Mouse (Mus musculus) heart, adult 2 months (tissue): ENCODE results near the gene Thsd4.

Experiments used
- CTCF ChIP-seq: fragments of 200-600 bp; IDR thresholded peaks from 2 replicates; pipeline ENCODE4 v1.8.1; 2022; ENCODE audit warnings: antibody characterized with exemption, mild to moderate bottlenecking, moderate library complexity
- EP300 ChIP-seq: fragments of 200-500 bp; IDR thresholded peaks from 2 replicates; pipeline ENCODE4 v1.6.1; 2011; ENCODE audit warnings: low read depth, low read length, control low read depth; ENCODE audit not compliant: insufficient read depth
- POLR2A ChIP-seq: fragments of 200-500 bp; IDR thresholded peaks from 2 replicates; pipeline ENCODE4 v1.6.1; 2011; ENCODE audit warnings: mild to moderate bottlenecking, low read depth, low read length, control low read depth; ENCODE audit not compliant: insufficient read depth

- TF ChIP-seq EP300 (no peak), POLR2A (no peak), CTCF (no peak)
Observed at GRCm38 (mm10) chr9:60335455-60335854, 186.4 kb downstream of the Thsd4 start.
